Mouse (Mus musculus) G1E (cell line): Measurements from ENCODE around the gene Proser3.

Source experiments
- CTCF ChIP-seq: IDR thresholded peaks from 2 replicates; pipeline ENCODE4 v1.5.1; 2012; ENCODE audit warnings: low read depth, low read length, inconsistent platforms, mixed read lengths
- GATA1 ChIP-seq: IDR thresholded peaks from 2 replicates; pipeline ENCODE4 v1.6.1; 2012; ENCODE audit warnings: borderline replicate concordance, low read length, inconsistent platforms, mixed read lengths
- GATA2 ChIP-seq: IDR thresholded peaks from 2 replicates; pipeline ENCODE4 v1.6.1; 2012; ENCODE audit warnings: low read depth, low read length, inconsistent platforms, borderline replicate concordance
- POLR2AphosphoS5 ChIP-seq: IDR thresholded peaks from 2 replicates; pipeline ENCODE4 v1.6.1; 2012; ENCODE audit warnings: low read depth, low read length, inconsistent platforms; ENCODE audit not compliant: insufficient replicate concordance
- TAL1 ChIP-seq: conservative IDR thresholded peaks from 2 replicates; pipeline ENCODE4 v1.6.1; 2012; ENCODE audit warnings: low read depth, low read length, inconsistent platforms, mixed read lengths

- TF ChIP-seq POLR2AphosphoS5, result no peak
- TF ChIP-seq CTCF, result no peak
- TF ChIP-seq GATA1, result no peak
- TF ChIP-seq TAL1, result no peak
- TF ChIP-seq GATA2, result no peak
Observed at GRCm38 (mm10) chr7:30590927-30591604, 39.0 kb upstream of the Proser3 start.
